Mouse (Mus musculus) naive thymus-derived CD4-positive, alpha-beta T cell, adult 5 months (primary cell): ENCODE data around the gene C8a. TPM values are rescaled to one million over a fixed set of nuclear protein-coding genes. Genes with fewer than 3 reads are reported as not detected.

Experiments
- polyA plus RNA-seq: library from polyadenylated mRNA; unstranded; fragments of 100-300 nt; shearing (Covaris generic); gene quantifications from one replicate; pipeline ENCODE4 v1.2.1, GENCODE M21; 2017

The C8a gene
- polyA plus RNA-seq: not detected

GRCm38 (mm10) chr4:104876323-104876722 is at the start of gene C8a:
Gene C8a (minus strand): TSS chr4:104876398.

GRCm38 (mm10) chr4:104913291-104914129 is 37.3 kb upstream of the C8a start, which contains the start of gene Fyb2:
Gene Fyb2 (plus strand): TSS chr4:104913456.

GRCm38 (mm10) chr4:104857029-104857428 is 19.2 kb downstream of the C8a start, which contains the start of gene Gm17662:
Gene Gm17662 (plus strand): TSS chr4:104857329.

GRCm38 (mm10) chr4:104766065-104766464 is 110.1 kb downstream of the C8a start, which contains the start of gene C8b:
Gene C8b (plus strand): TSS chr4:104766317.

Other genes starting within 250 kb of the C8a start
- not detected for gene C8b, start 110.1 kb downstream of the C8a start, polyA plus RNA-seq
- not detected for gene Gm17662, start 19.1 kb downstream of the C8a start, polyA plus RNA-seq
- not detected for gene Fyb2, start 37.1 kb upstream of the C8a start, polyA plus RNA-seq
- 0.09 TPM for gene Prkaa2, start 233.5 kb upstream of the C8a start, polyA plus RNA-seq